29 mouse cellular contexts compared by ENCODE assay signal in the genomic region with DNA sequence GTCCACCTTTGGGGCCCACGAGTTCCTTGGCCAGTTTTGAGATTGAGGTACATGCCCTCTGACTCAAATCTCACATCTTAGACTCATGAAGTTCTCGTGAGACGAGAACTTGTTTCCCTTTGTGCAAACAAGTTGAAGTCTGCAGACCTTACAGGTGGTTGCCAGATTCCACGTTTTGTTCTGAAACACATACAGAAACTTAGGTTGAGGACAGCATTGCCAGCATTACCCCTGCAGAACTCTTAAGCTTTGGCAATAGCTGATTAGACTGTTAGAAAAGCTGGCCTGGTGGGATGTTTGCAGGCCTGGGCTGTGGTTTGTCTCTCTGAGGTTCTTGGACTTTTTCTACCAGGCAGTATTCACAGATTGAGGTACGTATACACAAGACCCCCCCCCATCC. TPM values are rescaled to one million over a fixed set of nuclear protein-coding genes. Genes with fewer than 3 reads are reported as not detected.
"Had no signal": no experiment of that assay in that cellular context is flagged by ENCODE, and none has a peak within 500 bp of the region (broad histone marks: within the 10 kb centered on the region; RNA-seq: fewer than 3 reads in every experiment).

No protein-coding gene starts in this region.

- ATAC-seq: hindbrain, postnatal 0 days; intestine, embryonic 16.5 days; liver, embryonic 12.5 days had no signal

- H3K9me3 ChIP-seq: heart, embryonic 10.5 days; heart, embryonic 13.5 days; heart, embryonic 15.5 days; hindbrain, embryonic 13.5 days; hindbrain, embryonic 15.5 days; kidney, embryonic 15.5 days; limb, embryonic 13.5 days; limb, embryonic 15.5 days; liver, embryonic 12.5 days had no signal

- H3K36me3 ChIP-seq: heart, embryonic 10.5 days; heart, embryonic 13.5 days; heart, embryonic 15.5 days; hindbrain, embryonic 13.5 days; hindbrain, embryonic 15.5 days; kidney, embryonic 15.5 days; limb, embryonic 15.5 days; liver, embryonic 12.5 days had no signal

- H3K4me2 ChIP-seq: heart, embryonic 13.5 days; heart, embryonic 15.5 days; hindbrain, embryonic 13.5 days; hindbrain, embryonic 15.5 days; kidney, embryonic 15.5 days; limb, embryonic 13.5 days; limb, embryonic 15.5 days; liver, embryonic 12.5 days had no signal

- H3K27ac ChIP-seq: heart, embryonic 10.5 days; heart, embryonic 13.5 days; heart, embryonic 15.5 days; hindbrain, embryonic 13.5 days; hindbrain, embryonic 15.5 days; hindbrain, postnatal 0 days; kidney, embryonic 15.5 days; kidney, postnatal 0 days; limb, embryonic 13.5 days; limb, embryonic 15.5 days; liver, embryonic 12.5 days; liver, embryonic 14.5 days had no signal

- DNase-seq: gastrocnemius, postnatal 14 days; gastrocnemius, postnatal 36 days; heart, adult 18-20 months; heart, postnatal 14 days; heart, postnatal 36 days; kidney, adult 11 months; kidney, adult 2 months; kidney, adult 9 months; kidney, postnatal 14 days; kidney, postnatal 36 days; layer of hippocampus, adult 9-11 months; layer of hippocampus, postnatal 36 days; left cerebral cortex, postnatal 4 days had no signal

- H3K4me3 ChIP-seq: heart, embryonic 10.5 days; heart, embryonic 13.5 days; heart, embryonic 15.5 days; hindbrain, embryonic 13.5 days; hindbrain, embryonic 15.5 days; kidney, embryonic 15.5 days; limb, embryonic 13.5 days; limb, embryonic 15.5 days; liver, embryonic 12.5 days had no signal

- H3K9ac ChIP-seq: heart, embryonic 13.5 days; heart, embryonic 15.5 days; hindbrain, embryonic 13.5 days; hindbrain, embryonic 15.5 days; kidney, embryonic 15.5 days; limb, embryonic 13.5 days; limb, embryonic 15.5 days; liver, embryonic 12.5 days; liver, embryonic 14.5 days had no signal

RNA-seq across cellular contexts. Expression of a gene that starts 7.0 kb away (rescaled TPM):
- polyA plus RNA-seq: gonadal fat pad, adult 2 months; heart, embryonic 15.5 days; heart, postnatal 0 days; hindbrain, embryonic 13.5 days; hindbrain, embryonic 15.5 days; hindbrain, postnatal 0 days; kidney, adult 2 months; kidney, embryonic 15.5 days; kidney, postnatal 0 days; liver, adult 2 months had no signal
